Mouse (Mus musculus) CH12.LX (cell line): ENCODE measurements around the gene Col20a1.

Source experiments
- BHLHE40 ChIP-seq: IDR thresholded peaks from 2 replicates; pipeline ENCODE4 v1.6.1; 2011; ENCODE audit warnings: mild to moderate bottlenecking, low read depth, low read length, improper control_type of control experiment
- E2F4 ChIP-seq: IDR thresholded peaks from 2 replicates; pipeline ENCODE4 v1.6.1; 2011; ENCODE audit warnings: low read depth, low read length, improper control_type of control experiment; ENCODE audit not compliant: insufficient replicate concordance
- GABPA ChIP-seq: IDR thresholded peaks from 2 replicates; pipeline ENCODE4 v1.6.1; 2012; ENCODE audit warnings: low read depth, low read length, improper control_type of control experiment, inconsistent platforms; ENCODE audit not compliant: insufficient replicate concordance
- MAFK ChIP-seq: IDR thresholded peaks from 2 replicates; pipeline ENCODE4 v1.6.1; 2011; ENCODE audit warnings: low read length, improper control_type of control experiment; ENCODE audit not compliant: insufficient replicate concordance
- MAZ ChIP-seq: IDR thresholded peaks from 2 replicates; pipeline ENCODE4 v1.6.1; 2012; ENCODE audit warnings: low read depth, mild to moderate bottlenecking, inconsistent platforms, low read length, improper control_type of control experiment, moderate library complexity
- USF1 ChIP-seq: IDR thresholded peaks from 2 replicates; pipeline ENCODE4 v1.6.1; 2014; ENCODE audit warnings: low read depth, mild to moderate bottlenecking, inconsistent platforms, low read length, improper control_type of control experiment

GRCm38 (mm10) chr2:181065827-181066226, 79.5 kb downstream of the Col20a1 start:
- TF ChIP-seq GABPA: no peak
- TF ChIP-seq MAFK: no peak
- no peak for TF ChIP-seq BHLHE40
- TF ChIP-seq USF1: no peak
- TF ChIP-seq MAZ: no peak
- TF ChIP-seq E2F4: no peak
